Mouse (Mus musculus) fibroblast of lung, adult 2 months (primary cell): ENCODE measurements at regions not wholly inside any gene's neighbourhood (a gene's known extent, or its start where the extent isn't known, plus 50 kb on each side); places are given as distances from the start of the nearest gene placed in this dataset.
A peak's percentile ranks its signal among the peaks of the same experiment; 100 is the strongest.
"Not testable (repeated sequence)": the region's sequence is repeated elsewhere in the genome, so short reads cannot be mapped to it uniquely, and the experiment has no call there.

Experiments used
- DNase-seq: peaks from one replicate; pipeline ENCODE4 v3.0.0-alpha.2; 2011; ENCODE audit warnings: low read depth

GRCm38 (mm10) chr4:29820141-29820540 lies 1007.2 kb downstream of the Epha7 start:
- no peak for DNase-seq

GRCm38 (mm10) chr4:29830727-29831126 lies 1017.8 kb downstream of the Epha7 start:
- DNase-seq: not testable (repeated sequence)

GRCm38 (mm10) chr4:29832774-29833173 lies 1019.8 kb downstream of the Epha7 start:
- no peak for DNase-seq

- peak; percentile 20 for DNase-seq
Measured at GRCm38 (mm10) chr4:29856616-29857015, 1043.7 kb downstream of the Epha7 start.
